Mouse (Mus musculus) gastrocnemius, adult 8-10 months (tissue): ENCODE measurements around the gene Mcu. TPM values are rescaled to one million over a fixed set of nuclear protein-coding genes. Genes with fewer than 3 reads are reported as not detected.

Experiments used
- DNase-seq, 2 experiments: peaks; one replicate each; pipeline ENCODE4 v3.0.0; 2022; ENCODE audit warnings: low spot score in 2 of 2
- total RNA-seq, 4 experiments: library from RNA; stranded (reverse); gene quantifications; 2 replicates each; pipeline ENCODE4 v1.2.4; 2022

The Mcu gene
- total RNA-seq, 4 experiments from 2014 or later = 37.1 to 42.2 (median 41.1) TPM

GRCm38 (mm10) chr10:59614141-59614540 lies 2.4 kb downstream of the Mcu start:
- DNase-seq = no peak

DNA sequence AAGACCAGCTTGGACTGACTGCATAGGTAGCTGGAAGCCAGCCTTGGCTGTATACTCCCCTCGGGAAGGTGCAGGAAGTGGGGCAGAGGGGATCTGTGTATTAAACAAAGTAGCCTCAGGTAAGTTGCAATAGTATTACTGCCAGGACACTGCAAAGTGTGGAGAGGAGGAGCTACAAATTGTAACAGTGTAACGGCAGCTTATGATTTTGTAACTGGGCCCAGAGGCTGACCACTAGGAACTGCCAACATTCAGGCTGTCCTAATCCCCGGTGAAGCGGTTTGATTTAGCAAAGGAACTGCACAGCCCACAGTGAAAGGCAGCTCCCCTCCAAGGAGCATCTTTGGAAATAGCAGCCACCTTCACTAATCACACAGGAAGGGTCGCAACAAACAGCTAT lies 3.2 kb downstream of the Mcu start:
- no peak for DNase-seq

- DNase-seq = no peak
Observed at GRCm38 (mm10) chr10:59604879-59605464, 11.5 kb downstream of the Mcu start.

DNA sequence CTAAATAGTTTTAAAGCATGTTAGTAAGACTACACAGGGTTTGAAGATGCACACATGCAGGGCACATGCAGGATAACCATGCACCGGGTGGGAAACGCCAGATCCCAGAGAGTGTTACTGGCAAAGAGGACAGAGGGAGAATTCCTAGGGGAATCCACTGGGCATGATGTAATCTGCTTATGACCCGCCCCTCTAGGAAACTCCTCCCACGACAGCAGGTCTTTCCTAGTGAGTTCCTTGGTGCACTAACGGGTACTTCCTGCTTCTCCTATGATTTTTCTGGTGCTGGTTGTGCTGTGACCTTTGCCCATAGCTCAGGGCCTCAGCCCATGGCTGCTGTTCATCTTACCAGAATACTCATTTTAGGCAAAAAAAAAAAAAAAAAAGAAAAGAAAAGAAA lies 12.6 kb downstream of the Mcu start:
- DNase-seq = no peak

- DNase-seq = no peak
Observed at GRCm38 (mm10) chr10:59602891-59603290, 13.6 kb downstream of the Mcu start.

- DNase-seq = no peak
Observed at GRCm38 (mm10) chr10:59602043-59602442, 14.4 kb downstream of the Mcu start.

- peak in 1 of 2 experiments; percentile 22 for DNase-seq
Observed at GRCm38 (mm10) chr10:59600516-59600915, 16.0 kb downstream of the Mcu start.

DNA sequence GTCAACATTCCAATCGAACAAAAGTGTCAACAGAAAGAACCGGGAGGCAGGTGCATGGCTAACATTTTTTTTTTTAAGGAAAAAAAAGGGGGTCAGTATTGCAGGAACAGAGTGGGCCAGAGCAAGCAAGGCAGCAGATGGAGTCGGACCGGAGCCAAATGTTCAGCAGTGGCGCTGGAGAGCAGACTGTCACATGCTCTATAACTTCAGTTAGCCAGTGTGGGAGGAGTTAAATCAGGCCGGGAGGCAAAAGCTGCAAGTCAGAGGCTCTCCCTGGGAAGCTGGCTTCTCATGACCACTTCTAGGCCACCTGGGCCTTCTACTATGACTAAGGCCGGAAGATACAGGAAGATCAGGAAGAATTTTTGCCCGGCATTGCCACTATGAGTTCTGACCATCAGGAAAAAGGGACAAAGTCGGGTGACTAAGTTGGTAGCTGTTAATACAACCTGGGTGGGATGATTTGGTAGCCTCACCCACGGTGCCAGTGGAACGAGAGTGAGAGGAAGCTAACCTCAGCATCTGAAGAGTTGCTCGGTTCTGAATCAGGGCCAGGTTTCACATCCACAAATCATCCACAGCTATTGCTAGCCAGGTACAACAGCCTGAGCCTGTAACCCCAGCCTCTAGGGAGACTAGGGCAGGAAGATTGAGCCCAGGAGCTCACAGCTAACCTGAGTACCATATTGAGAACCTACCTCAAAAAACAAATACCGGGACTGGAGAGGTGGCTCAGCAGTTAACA lies 22.5 kb downstream of the Mcu start:
- peak; percentile 11 to 27 for DNase-seq

- DNase-seq = no peak
Observed at GRCm38 (mm10) chr10:59590606-59591005, 25.9 kb downstream of the Mcu start.

- DNase-seq = no peak
Observed at GRCm38 (mm10) chr10:59589856-59590255, 26.6 kb downstream of the Mcu start.

- DNase-seq = no peak
Observed at GRCm38 (mm10) chr10:59589420-59589819, 27.1 kb downstream of the Mcu start.

- no peak for DNase-seq
Observed at GRCm38 (mm10) chr10:59588135-59588534, 28.4 kb downstream of the Mcu start.

DNA sequence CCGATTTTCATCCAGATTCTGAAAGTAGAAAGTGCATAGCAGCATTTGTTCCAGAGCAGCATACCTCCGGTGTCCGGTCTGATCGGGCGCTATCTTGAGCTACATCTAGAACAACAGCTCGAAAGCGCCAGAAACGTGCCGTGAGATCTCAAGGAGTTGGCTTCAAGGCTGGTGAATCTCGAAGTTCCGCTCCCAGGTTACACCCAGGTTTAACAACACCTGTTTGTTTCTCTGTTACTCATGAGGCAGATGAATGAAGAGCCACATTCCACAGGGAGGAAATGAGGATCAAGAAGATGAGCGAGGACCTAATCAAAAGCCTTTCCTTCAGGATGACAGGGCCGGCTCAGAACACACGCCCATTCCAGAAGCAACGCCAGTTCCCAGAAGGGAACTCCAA lies 29.7 kb downstream of the Mcu start:
- no peak for DNase-seq

DNA sequence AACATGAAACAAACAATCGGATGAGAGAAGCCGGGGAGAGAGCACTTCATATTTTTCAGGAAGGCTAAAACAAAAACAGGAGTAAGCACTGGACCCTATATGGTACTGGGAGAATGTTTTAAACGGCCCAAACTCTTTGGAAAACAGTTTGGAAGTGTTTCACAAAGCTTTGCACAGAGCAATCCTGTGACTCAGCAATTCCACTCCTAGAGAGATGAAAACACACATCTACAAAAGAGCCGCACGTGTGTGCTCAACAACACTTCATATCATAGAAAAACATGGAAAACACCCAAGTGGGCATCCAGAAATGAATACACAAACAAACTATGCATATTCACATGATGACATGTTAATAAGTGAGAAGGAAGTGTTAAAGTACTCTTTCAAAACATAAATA lies 30.9 kb downstream of the Mcu start:
- no peak for DNase-seq

GRCm38 (mm10) chr10:59581826-59582543 lies 34.5 kb downstream of the Mcu start:
- DNase-seq = no peak

- DNase-seq = no peak
Observed at GRCm38 (mm10) chr10:59580593-59581149, 35.8 kb downstream of the Mcu start.

DNA sequence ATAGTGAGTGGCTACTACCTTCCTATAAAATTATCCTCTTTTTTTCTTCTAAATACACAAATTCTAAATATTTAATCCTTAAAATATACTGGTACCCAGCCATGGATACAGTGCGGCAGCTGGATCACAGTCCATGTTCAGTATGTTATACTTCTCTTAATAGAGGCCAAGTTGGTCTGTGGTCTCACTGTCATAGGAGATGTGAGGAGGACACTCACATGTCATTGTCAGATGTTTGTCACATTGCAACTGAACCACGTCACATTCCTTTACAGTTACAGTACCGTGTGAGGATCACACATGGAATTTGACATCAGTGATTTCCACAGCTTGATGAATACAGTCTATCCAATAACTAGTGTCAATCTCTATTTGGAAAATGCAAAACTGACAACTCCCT lies 36.8 kb downstream of the Mcu start:
- no peak for DNase-seq

- DNase-seq = peak in 1 of 2 experiments; percentile 15
Observed at GRCm38 (mm10) chr10:59577871-59578801, 38.4 kb downstream of the Mcu start.

DNA sequence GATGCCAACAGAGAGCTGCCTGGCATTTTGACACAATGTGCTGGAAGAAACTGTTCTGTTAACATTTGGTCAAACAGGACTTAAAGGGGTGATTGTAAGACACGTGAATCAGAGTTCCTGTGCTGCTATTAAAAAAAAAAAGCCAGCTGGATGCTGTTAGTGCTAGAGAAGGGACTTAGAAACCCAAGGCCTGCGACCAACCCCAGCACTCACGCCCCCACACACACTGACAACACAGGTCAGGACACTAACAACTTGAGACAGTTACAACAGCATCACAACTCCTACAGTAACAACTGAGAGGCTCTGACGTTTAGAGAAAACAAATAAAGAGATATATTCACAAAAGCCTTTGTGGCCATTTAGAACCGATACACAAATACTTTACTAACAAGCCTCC lies 40.2 kb downstream of the Mcu start:
- DNase-seq = no peak

GRCm38 (mm10) chr10:59571964-59572363 lies 44.5 kb downstream of the Mcu start:
- no peak for DNase-seq

DNA sequence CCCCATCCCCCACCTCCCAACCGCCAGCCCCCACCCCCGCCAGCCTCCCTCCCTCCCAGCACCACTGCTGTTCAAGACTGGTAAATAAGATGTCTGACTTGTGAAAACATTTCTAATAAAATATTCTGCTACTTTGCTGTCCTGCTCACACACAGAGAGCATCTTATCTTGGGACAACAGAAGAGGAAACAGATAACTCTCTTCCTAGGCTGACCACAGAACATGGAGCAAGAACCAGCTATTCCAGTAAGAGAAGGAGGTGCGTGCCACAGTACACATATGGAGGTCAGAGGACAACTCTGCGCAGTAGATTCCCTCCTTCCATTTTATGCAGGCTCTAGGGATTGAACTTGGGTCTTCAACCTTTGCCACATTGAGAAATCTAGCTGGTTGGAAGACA lies 45.2 kb downstream of the Mcu start:
- DNase-seq = no peak
